Mouse (Mus musculus): ENCODE measurements at regions not wholly inside any gene's neighbourhood (a gene's known extent, or its start where the extent isn't known, plus 50 kb on each side); places are given as distances from the start of the nearest gene placed in this dataset.

GRCm38 (mm10) chr7:121214181-121214580 lies 132.7 kb downstream of the Otoa start:
- in situ Hi-C loops (cut with MseI, MboI), result no loop called here

DNA sequence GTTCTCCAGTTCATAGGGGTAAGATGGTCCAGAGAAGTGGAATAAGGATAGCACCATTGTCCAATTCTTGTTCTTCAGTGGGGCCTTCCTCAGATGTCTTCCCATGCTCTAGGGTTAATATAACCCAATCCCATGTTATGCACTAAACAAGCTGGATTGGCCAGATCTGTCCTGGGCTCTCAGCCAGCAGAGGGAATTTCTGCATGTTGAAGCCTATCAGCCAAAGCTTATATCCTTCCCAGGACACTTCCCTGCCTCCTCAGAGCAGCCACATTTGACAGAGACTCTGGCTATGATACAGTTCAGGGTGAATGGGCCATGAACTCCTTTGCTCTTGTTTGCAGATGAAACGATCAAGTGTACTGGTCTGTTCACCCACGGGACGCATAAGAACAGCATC lies 133.6 kb downstream of the Otoa start:
- in situ Hi-C loops (cut with MseI, MboI), result no loop called here

DNA sequence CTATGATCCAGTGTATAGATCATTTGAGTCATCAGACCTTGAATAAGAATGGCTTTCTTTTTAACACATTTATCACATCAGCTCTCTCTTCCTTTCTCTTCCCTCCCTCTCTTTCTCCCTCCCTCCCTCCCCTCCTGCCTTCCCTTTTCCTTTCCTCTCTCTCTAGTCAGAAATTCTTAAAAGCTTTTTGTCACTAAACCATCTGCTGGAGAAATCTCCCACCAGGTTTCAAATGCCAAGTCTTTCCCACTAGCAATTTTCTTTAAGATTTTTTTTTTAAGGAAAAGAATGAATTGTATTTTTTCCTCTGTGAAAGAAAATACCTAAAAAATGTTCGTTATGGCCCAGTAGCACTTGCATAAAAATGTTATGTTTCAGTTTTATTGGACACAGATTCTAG lies 134.3 kb downstream of the Otoa start:
- in situ Hi-C loops (cut with MseI, MboI), result no loop called here

- in situ Hi-C loops (cut with MseI, MboI), result no loop called here
These were observed 136.6 kb downstream of the Otoa start for GRCm38 (mm10) chr7:121218031-121218430.

DNA sequence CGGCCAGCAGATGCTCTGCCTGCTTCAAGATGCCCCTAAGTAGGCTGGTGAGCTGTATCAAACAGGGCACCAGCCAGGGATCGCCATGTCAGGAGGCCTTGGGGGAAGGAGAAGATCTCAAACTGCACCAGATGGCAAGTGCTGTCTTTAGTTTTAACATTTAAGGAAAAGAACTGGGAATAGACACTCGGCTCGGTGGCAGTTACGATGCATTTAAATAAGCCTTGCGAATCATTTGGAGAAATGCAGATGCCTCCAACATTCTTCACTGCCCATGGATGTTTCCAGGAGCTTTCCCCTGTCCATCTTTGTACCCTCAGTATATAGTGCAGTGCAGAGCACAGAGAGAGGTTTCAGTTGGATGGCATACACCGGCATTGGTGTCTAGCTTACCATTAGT lies 139.7 kb downstream of the Otoa start:
- in situ Hi-C loops (cut with MseI, MboI), result no loop called here

- in situ Hi-C loops (cut with MseI, MboI), result no loop called here
These were observed 150.4 kb downstream of the Otoa start for GRCm38 (mm10) chr7:121231881-121232280.

GRCm38 (mm10) chr7:121234831-121235230 lies 153.4 kb downstream of the Otoa start:
- in situ Hi-C loops (cut with MseI, MboI), result no loop called here

DNA sequence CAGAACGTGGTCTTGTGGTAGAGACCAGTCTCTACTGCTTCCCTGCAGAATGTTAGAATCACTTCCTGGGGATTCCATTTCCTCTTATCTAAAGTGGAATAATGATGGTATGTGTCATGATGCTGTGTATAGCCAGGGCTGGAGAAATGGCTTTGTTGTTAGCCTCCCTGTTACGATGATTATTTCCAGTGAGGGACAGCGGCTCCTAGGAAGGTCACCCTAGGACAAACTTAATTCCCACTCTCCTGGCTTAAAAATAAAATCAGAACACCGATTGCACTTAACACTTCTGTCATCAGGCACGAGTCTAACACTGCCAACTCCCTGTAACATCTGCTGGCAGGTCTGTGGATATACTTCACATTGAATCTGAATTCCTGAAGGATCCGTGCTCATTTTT lies 151.9 kb upstream of the Hs3st2 start:
- in situ Hi-C loops (cut with MseI, MboI), result no loop called here

DNA sequence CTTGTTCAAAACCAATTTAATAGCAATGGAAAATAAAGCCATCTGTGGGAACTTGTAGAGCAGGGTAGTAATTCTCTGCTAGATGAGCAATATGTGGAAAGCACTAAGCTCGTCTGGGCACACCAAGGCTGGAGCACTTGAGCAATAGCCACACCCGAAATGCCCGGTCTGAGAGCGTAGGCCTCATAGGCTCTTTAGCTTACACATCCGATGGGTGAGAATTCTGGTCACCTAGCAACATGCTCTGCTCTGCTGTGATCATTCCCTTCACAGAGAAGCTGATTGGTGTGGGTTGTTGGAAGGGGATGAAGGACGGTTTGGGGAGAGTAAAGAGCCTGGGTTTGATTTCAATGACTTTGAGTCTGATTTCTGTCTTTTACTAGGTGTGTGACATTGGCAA lies 143.8 kb upstream of the Hs3st2 start:
- in situ Hi-C loops (cut with MseI, MboI), result no loop called here

- in situ Hi-C loops (cut with MseI, MboI), result loop anchor here in 1 of 2 experiments (10.0 kb wide), 1 partner anchor 307 kb away; no protein-coding TSS in a partner anchor
These were observed 134.2 kb upstream of the Hs3st2 start for GRCm38 (mm10) chr7:121257466-121257865.

DNA sequence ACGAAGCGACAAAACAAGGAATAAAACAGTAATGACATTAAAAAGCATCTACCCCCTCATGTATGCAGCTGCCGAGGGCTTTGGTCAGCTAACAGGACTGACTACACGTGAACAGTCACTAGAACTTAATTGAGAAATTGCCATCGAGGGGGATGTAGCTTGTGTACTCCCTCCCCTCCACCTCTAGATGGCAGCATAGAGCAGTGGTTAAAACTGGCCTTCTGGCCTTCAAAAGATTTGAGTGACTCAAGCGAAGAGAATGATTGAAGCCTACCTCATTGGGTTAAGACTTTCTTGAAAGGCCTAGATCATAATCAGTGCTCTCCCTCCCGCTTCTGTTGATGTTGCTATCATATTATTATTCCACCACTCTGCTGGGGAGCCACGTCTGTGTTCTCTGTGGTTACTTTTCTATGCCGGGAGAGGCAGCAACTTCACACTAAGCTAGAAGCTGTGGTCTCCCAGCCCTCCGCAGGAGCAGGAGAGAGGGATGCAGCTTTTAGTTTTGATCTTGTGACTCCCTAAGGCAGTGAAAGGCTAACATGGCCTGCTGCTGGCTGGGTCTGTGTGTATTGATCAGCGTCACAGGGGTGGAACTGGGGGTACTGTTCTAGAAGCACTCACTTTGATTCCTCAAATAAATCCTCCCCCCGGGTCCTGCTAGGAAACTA lies 132.7 kb upstream of the Hs3st2 start:
- in situ Hi-C loops (cut with MseI, MboI), result loop anchor here in 1 of 2 experiments (10.0 kb wide), 1 partner anchor 306 kb away; no protein-coding TSS in a partner anchor

DNA sequence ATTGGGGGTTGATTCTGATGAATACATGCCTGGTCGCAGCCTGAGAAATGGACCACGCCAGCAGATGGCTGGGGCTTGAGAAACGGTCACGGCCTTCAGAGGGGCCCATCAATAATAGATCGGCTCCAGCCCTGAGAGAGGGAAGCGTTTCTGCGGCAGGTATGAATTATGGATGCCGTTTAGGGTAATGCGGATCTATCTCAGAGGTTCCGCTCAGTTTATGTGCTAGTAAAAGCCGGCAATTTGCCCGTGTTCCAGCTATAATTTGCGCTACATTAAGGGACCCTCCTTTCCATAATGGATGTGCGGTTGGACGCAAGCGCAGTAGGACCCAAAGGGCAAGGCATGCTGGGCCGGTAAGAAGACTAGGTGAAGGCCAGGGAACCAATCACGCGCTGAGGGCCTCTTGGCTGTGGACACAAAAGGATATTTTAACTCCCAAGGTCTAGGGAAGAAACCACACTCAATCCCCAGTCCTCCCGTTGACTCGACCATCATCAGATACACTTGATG lies 132.1 kb upstream of the Hs3st2 start:
- in situ Hi-C loops (cut with MseI, MboI), result loop anchor here in 1 of 2 experiments (10.0 kb wide), 1 partner anchor 305 kb away; no protein-coding TSS in a partner anchor

GRCm38 (mm10) chr7:121269358-121269757 lies 122.3 kb upstream of the Hs3st2 start:
- in situ Hi-C loops (cut with MseI, MboI), result no loop called here

GRCm38 (mm10) chr7:121280597-121280996 lies 111.1 kb upstream of the Hs3st2 start:
- in situ Hi-C loops (cut with MseI, MboI), result no loop called here

DNA sequence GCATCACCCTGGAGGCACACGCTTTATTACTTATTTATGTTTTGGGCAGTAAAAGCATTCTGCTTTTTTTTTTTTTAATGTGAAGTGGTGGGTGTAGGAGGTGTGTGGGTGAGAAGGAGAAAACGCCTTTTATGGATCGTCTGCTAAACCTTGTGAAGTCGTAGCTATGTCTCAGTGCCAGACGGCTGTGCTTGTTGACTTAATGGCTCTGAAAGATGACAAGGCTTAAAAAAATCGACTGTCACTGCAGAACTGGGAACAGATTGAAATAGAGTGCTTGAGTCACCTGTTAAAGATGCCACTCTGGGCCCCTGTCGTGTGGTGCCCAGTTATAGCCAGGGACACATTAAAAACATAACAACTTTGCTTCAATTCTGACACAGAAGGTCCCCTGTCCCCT lies 109.5 kb upstream of the Hs3st2 start:
- in situ Hi-C loops (cut with MseI, MboI), result no loop called here

GRCm38 (mm10) chr7:121289737-121290136 lies 101.9 kb upstream of the Hs3st2 start:
- in situ Hi-C loops (cut with MseI, MboI), result no loop called here

- in situ Hi-C loops (cut with MseI, MboI), result no loop called here
These were observed 95.4 kb upstream of the Hs3st2 start for GRCm38 (mm10) chr7:121296151-121296695.

GRCm38 (mm10) chr7:121312961-121313587 lies 78.6 kb upstream of the Hs3st2 start:
- in situ Hi-C loops (cut with MseI, MboI), result no loop called here

DNA sequence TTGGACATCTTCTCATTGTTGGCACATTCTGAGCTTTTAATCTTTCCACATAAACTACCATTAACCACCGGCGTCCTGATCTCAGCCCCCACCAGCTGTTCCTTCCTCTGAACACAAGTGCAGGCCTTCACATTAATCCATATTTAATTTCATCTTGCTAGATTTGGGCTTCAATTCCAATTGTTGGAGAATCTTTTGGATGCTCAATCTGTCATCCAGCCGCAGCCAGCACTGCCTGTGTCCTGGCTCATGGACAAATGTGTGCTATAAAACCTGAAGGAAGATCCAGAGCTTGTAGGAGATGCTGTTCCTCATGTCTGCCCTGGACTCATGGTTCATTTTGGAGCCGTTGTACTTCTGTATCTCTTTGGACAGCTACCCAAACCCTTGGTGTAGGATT lies 77.1 kb upstream of the Hs3st2 start:
- in situ Hi-C loops (cut with MseI, MboI), result no loop called here

DNA sequence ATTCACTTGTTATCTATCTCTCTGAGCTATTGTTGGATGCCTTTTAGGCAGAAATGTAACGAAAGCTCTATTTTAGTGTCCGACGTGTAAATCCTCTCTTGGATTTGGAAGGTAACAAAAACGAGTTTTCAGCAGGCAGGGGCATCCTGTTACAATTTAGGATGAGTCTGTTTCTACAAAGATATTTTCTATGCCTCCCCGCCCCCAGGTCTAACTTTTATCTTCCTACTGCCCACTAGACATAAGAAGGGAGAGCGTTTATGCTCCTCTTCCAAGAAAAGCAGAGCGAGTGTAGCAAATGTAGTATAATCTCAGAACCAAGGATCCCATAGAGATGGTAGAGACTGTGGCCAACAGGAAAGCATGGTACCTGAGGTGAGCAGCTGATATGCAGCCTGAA lies 62.4 kb upstream of the Hs3st2 start:
- in situ Hi-C loops (cut with MseI, MboI), result no loop called here

- in situ Hi-C loops (cut with MseI, MboI), result no loop called here
These were observed 59.1 kb upstream of the Hs3st2 start for GRCm38 (mm10) chr7:121332532-121332931.

DNA sequence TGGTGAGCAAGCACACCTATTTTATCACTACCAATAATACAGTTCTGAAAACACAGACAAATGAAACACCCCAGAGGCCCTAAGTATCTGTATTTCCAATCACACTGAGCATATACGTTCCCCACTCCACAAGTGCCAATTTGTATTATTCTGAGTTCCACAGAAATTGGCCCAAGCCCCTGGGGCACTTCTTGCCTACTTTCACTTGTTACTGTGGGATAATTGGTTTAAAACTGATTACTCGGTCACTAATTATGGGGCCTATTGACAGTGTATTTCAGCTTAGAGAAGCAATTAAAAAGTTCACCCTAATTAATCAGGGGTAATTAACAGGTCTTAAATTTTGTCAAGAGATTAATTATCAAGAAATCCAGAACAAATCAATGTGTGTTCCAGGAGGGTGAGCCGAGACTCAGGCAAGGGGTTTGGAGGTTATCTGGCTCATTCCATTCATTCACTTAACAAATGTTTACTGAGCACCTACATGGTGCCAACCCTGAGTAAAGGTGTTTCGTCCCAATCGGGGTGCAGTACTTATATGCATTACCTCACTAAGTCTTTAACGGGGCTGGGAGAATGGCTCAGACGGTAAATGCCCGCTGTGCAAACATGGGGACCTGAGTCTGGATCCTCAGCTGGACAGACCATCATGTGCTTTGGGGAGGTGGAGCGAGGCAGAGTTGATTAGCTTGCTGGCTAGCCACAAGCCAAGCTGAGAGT lies 56.1 kb upstream of the Hs3st2 start:
- in situ Hi-C loops (cut with MseI, MboI), result no loop called here
